Mouse (Mus musculus) hindbrain, embryonic 15.5 days (tissue): ENCODE results near the gene Shpk. TPM values are rescaled to one million over a fixed set of nuclear protein-coding genes. Genes with fewer than 3 reads are reported as not detected.

ENCODE experiments used
- ATAC-seq: fragments of 200-750 bp; cut with Nextera tagmentation; 2 replicates; pipeline ENCODE4 v1.8.0; 2017; ENCODE audit warnings: low read depth, moderate number of reproducible peaks, moderate TSS enrichment; ENCODE audit not compliant: low FRiP score
- H3K27ac ChIP-seq: fragments of 300-500 bp; sonication (generic); replicated peaks from 2 replicates; pipeline ENCODE4 v1.5.1; 2015; ENCODE audit warnings: mild to moderate bottlenecking, inconsistent platforms
- H3K27me3 ChIP-seq: fragments of 300-500 bp; sonication (generic); 2 replicates; pipeline ENCODE4 v1.6.1; 2015; ENCODE audit warnings: control low read depth, inconsistent platforms
- H3K36me3 ChIP-seq: fragments of 300-500 bp; sonication (generic); 2 replicates; pipeline ENCODE4 v1.6.1; 2015; ENCODE audit warnings: control low read depth, inconsistent platforms
- H3K4me1 ChIP-seq: fragments of 300-500 bp; sonication (generic); replicated peaks from 2 replicates; pipeline ENCODE4 v1.6.1; 2015; ENCODE audit warnings: control low read depth, inconsistent platforms
- H3K4me2 ChIP-seq: fragments of 300-500 bp; sonication (generic); 2 replicates; pipeline ENCODE4 v1.6.1; 2015; ENCODE audit warnings: moderate library complexity, mild to moderate bottlenecking, inconsistent platforms
- H3K4me3 ChIP-seq: fragments of 300-500 bp; sonication (generic); 2 replicates; pipeline ENCODE4 v1.5.1; 2015; ENCODE audit warnings: mild to moderate bottlenecking, inconsistent platforms
- H3K9ac ChIP-seq: fragments of 300-500 bp; sonication (generic); 2 replicates; pipeline ENCODE4 v1.6.1; 2015; ENCODE audit warnings: inconsistent platforms
- H3K9me3 ChIP-seq: fragments of 300-500 bp; sonication (generic); 2 replicates; pipeline ENCODE4 v1.6.1; 2016; ENCODE audit warnings: control low read depth, inconsistent platforms
- WGBS: fragments of 180-500 bp; shearing (Covaris S2); methylation state at CpG from one replicate; pipeline ENCODE4 v1.1.7; 2015; 5-methylcytosine and 5-hydroxymethylcytosine counted together
- polyA plus RNA-seq: library from polyadenylated mRNA; unstranded; fragments of >200 nt; fragmentation: Nextera tagmentation; extraction: Ambion mirVana; gene quantifications from 2 replicates; pipeline ENCODE4 v1.2.1, GENCODE M21; 2015

Gene Shpk
- polyA plus RNA-seq, 1 experiment from 2014 or later, result 2.9 TPM

- Histone ChIP-seq H3K9me3 (no peaks in the 10 kb centered on the region), H3K4me2 (no peak overlapping the region), H3K27me3 (no peaks in the 10 kb centered on the region), H3K4me3 (no peak overlapping the region), H3K27ac (no peak overlapping the region), H3K4me1 (no peaks in the 10 kb centered on the region), H3K9ac (no peak overlapping the region), H3K36me3 (no peaks in the 10 kb centered on the region)
- WGBS, result 72% methylated on average over 2 of the region's 2 CpGs
- no peak for ATAC-seq
Measured at GRCm38 (mm10) chr11:73232513-73232912, 33.3 kb downstream of the Shpk start.

GRCm38 (mm10) chr11:73233992-73234391, 34.7 kb downstream of the Shpk start, which contains the start of gene Trpv1:
TSS of gene Trpv1 (plus strand) at chr11:73234292.
- H3K4me3 ChIP-seq, result no peak within 1 kb of the TSS
- WGBS, result 67% methylated on average over 5 of the region's 5 CpGs
- ATAC-seq, result no peak

GRCm38 (mm10) chr11:73235990-73236701, 36.9 kb downstream of the Shpk start:
- WGBS, result 46% methylated on average over 5 of the region's 5 CpGs
- Histone ChIP-seq H3K36me3 (no peaks in the 10 kb centered on the region), H3K27ac (no peak overlapping the region; the same call in 1 of the 2 replicates), H3K4me3 (no peak overlapping the region), H3K27me3 (no peaks in the 10 kb centered on the region), H3K4me2 (no peak overlapping the region), H3K9me3 (no peaks in the 10 kb centered on the region), H3K4me1 (no peaks in the 10 kb centered on the region), H3K9ac (no peak overlapping the region)
- ATAC-seq, result no peak

More at GRCm38 (mm10) chr11:73233992-73234391, 34.7 kb downstream of the Shpk start, which contains the start of gene Trpv1:
- Histone ChIP-seq H3K36me3 (no peaks in the 10 kb centered on the region), H3K9me3 (no peaks in the 10 kb centered on the region), H3K9ac (no peak within 1 kb of the TSS), H3K4me1 (no peaks in the 10 kb centered on the region), H3K27ac (no peak within 1 kb of the TSS), H3K4me2 (no peak within 1 kb of the TSS), H3K27me3 (no peaks in the 10 kb centered on the region)

- Histone ChIP-seq H3K9ac (no peak overlapping the region), H3K4me1 (no peaks in the 10 kb centered on the region), H3K36me3 (no peaks in the 10 kb centered on the region), H3K27ac (no peak overlapping the region), H3K4me3 (no peak overlapping the region), H3K4me2 (no peak overlapping the region), H3K27me3 (no peaks in the 10 kb centered on the region), H3K9me3 (no peaks in the 10 kb centered on the region)
- no peak for ATAC-seq
- 73% methylated on average over 3 of the region's 3 CpGs for WGBS
Measured at GRCm38 (mm10) chr11:73236731-73237130, 37.5 kb downstream of the Shpk start.

GRCm38 (mm10) chr11:73242199-73242598, 42.9 kb downstream of the Shpk start:
- Histone ChIP-seq H3K27ac (no peak overlapping the region), H3K4me3 (no peak overlapping the region)
- WGBS, result 84% methylated on average over 6 of the region's 6 CpGs

GRCm38 (mm10) chr11:73242777-73243176, 43.5 kb downstream of the Shpk start:
- Histone ChIP-seq H3K9ac (no peak overlapping the region), H3K9me3 (no peaks in the 10 kb centered on the region), H3K27ac (no peak overlapping the region), H3K36me3 (no peaks in the 10 kb centered on the region), H3K4me1 (no peaks in the 10 kb centered on the region), H3K4me3 (no peak overlapping the region), H3K4me2 (no peak overlapping the region), H3K27me3 (no peaks in the 10 kb centered on the region)
- 82% methylated on average over 4 of the region's 4 CpGs for WGBS
- ATAC-seq, result no peak

More at GRCm38 (mm10) chr11:73242199-73242598, 42.9 kb downstream of the Shpk start:
- no peaks in the 10 kb centered on the region for H3K4me1 ChIP-seq
- no peak overlapping the region for H3K9ac ChIP-seq
- ATAC-seq, result no peak
- no peaks in the 10 kb centered on the region for H3K27me3 ChIP-seq
- H3K9me3 ChIP-seq, result no peaks in the 10 kb centered on the region
- H3K4me2 ChIP-seq, result no peak overlapping the region
- no peaks in the 10 kb centered on the region for H3K36me3 ChIP-seq

- WGBS, result 80% methylated on average over 4 of the region's 4 CpGs
Measured at GRCm38 (mm10) chr11:73257362-73257945, 58.2 kb downstream of the Shpk start.

GRCm38 (mm10) chr11:73258664-73259063, 59.4 kb downstream of the Shpk start:
- H3K9me3 ChIP-seq, result no peaks in the 10 kb centered on the region
- H3K9ac ChIP-seq, result no peak overlapping the region
- H3K27me3 ChIP-seq, result no peaks in the 10 kb centered on the region
- no peak overlapping the region for H3K27ac ChIP-seq
- no peaks in the 10 kb centered on the region for H3K4me1 ChIP-seq
- H3K36me3 ChIP-seq, result no peaks in the 10 kb centered on the region
- H3K4me2 ChIP-seq, result no peak overlapping the region
- no peak overlapping the region for H3K4me3 ChIP-seq
- ATAC-seq, result no peak

More at GRCm38 (mm10) chr11:73257362-73257945, 58.2 kb downstream of the Shpk start:
- H3K9me3 ChIP-seq, result no peaks in the 10 kb centered on the region
- no peak overlapping the region for H3K9ac ChIP-seq
- no peaks in the 10 kb centered on the region for H3K36me3 ChIP-seq
- H3K27me3 ChIP-seq, result no peaks in the 10 kb centered on the region
- no peak for ATAC-seq
- no peak overlapping the region for H3K4me3 ChIP-seq
- no peaks in the 10 kb centered on the region for H3K4me1 ChIP-seq
- H3K4me2 ChIP-seq, result no peak overlapping the region
- H3K27ac ChIP-seq, result no peak overlapping the region

- Histone ChIP-seq H3K27me3 (no peaks in the 10 kb centered on the region), H3K4me3 (no peak overlapping the region), H3K9me3 (no peaks in the 10 kb centered on the region), H3K36me3 (no peaks in the 10 kb centered on the region), H3K4me1 (no peaks in the 10 kb centered on the region), H3K4me2 (no peak overlapping the region), H3K9ac (no peak overlapping the region), H3K27ac (no peak overlapping the region)
- WGBS, result 86% methylated on average over 3 of the region's 3 CpGs
- ATAC-seq, result no peak
Measured at GRCm38 (mm10) chr11:73260457-73260856, 61.2 kb downstream of the Shpk start.

GRCm38 (mm10) chr11:73261385-73261784, 62.1 kb downstream of the Shpk start:
- Histone ChIP-seq H3K27me3 (no peaks in the 10 kb centered on the region), H3K9me3 (no peaks in the 10 kb centered on the region), H3K4me1 (no peaks in the 10 kb centered on the region), H3K4me3 (no peak overlapping the region), H3K27ac (no peak overlapping the region), H3K4me2 (no peak overlapping the region), H3K36me3 (no peaks in the 10 kb centered on the region), H3K9ac (no peak overlapping the region)
- no peak for ATAC-seq
- WGBS, result 78% methylated on average over 1 of the region's 1 CpGs

GRCm38 (mm10) chr11:73267267-73267666, 68.0 kb downstream of the Shpk start, which contains the start of gene Trpv3:
TSS of gene Trpv3 (plus strand) at chr11:73267388.
- Histone ChIP-seq H3K9me3 (no peaks in the 10 kb centered on the region), H3K27ac (no peak within 1 kb of the TSS), H3K4me2 (no peak within 1 kb of the TSS), H3K27me3 (no peaks in the 10 kb centered on the region), H3K4me3 (no peak within 1 kb of the TSS), H3K4me1 (no peaks in the 10 kb centered on the region), H3K9ac (no peak within 1 kb of the TSS), H3K36me3 (no peaks in the 10 kb centered on the region)
- WGBS, result 93% methylated on average over 7 of the region's 7 CpGs
- no peak for ATAC-seq
